Mouse (Mus musculus) kidney, adult 10 weeks (tissue): ENCODE results near the gene Rpain. TPM values are rescaled to one million over a fixed set of nuclear protein-coding genes. Genes with fewer than 3 reads are reported as not detected.

Experiments
- polyA plus RNA-seq: library from polyadenylated mRNA; stranded (reverse); fragments of 350-450 nt; fragmentation: Illumina TruSeq; extraction: RNeasy Lipid Tissue Mini Kit (QIAGEN cat#74804); gene quantifications from one replicate; pipeline ENCODE4 v1.2.3, GENCODE M21; 2014; ENCODE audit warnings: low read depth, low replicate concordance

Rpain gene
- polyA plus RNA-seq = 10.7 TPM

DNA sequence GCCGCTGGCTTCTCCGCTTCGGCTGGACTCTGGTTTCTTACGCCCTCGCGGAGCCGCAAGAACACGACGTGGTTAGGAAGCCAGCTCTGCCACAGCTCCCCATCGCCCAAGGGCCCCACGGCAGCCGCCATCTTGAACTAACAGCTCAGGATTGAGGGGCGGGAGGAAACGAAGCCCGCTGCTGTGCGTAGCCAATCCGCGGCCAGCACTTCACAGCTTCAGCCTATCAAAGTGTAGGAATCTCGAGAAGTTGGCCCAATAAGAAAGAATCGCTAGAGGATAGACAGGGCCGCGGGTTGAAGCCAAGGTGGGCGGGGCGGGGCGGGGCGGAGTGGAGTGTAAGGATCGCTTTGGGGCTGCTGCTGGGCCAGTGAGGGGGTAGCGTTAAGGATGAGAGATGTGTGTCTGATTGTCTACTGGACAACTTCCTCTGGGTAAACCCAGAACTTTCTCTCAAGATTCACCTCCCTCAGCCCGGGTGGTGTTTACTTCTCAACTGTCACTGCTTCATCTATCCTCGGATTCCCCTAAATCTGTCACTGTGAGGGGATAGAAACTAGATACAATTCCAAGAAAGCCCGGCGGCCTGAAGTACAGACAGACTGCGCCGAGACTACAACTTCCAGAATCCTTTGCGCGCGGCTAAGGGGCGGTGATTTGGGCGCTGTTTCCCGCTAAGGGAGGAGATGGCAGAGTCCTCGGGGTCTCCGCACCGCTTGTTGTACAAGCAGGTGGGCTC is at the start of gene Rpain, which contains the start of gene Nup88:
TSS of gene Rpain (plus strand) at position 393 of the 739 bp plus-strand sequence.
TSS of gene Nup88 (minus strand) at position 153 of the 739 bp plus-strand sequence.

DNA sequence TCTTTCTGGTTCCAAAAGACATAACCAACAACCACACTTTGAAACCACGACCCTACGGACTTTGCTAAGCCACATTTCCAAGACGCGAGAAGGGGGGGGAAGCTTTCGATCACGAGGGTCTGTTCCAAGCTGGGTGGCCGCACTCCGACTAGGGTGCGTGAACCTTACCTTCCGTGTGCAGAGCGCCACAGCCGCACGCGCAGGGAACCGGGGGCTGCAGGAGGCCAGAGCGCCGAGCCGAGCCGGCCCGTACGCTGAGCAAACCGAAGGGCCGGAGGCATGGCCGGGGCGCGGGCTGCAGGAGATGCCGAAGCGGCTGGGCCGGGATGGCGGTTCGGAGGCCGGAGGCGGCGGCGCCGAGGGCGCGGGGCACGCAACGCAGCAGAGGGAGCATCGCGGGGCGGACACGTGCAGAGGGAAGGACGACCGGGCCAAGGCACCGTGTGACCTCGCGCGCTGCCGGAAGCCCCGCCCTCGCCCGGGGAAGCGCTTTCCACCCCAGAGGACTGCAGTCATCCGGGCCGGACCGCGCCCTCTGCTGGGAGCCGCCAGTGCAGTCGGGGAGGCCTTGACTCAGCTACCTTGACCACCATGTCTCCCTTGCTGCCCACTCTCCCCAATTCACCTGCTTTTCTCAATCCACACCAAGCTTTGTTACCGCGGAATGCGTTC is 12.7 kb downstream of the Rpain start, which contains the start of gene C1qbp:
TSS of gene C1qbp (minus strand) at position 470 of the 672 bp plus-strand sequence.

DNA sequence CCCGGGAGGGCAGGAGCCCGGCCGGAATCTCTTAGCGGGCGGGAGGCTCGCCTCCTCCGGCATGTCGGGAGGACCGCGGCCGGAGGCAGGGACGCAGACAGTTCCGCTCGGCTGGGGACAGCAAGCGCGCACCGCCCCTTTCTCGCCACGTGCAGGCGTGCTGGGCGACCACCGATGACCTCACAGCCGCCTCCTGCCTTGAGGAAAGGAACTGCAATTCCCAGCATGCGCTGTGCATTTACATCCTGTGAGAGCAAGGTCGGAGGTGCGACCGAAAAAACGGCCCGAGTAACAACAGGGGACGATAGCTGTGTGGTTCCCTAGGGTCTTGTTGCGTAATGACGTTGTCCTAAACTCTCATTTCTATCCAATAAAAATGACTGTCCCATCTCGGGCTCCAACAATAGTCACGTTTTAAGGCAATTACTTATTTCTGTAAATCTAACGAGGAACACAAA is 34.3 kb downstream of the Rpain start, which contains the start of gene Dhx33:
TSS of gene Dhx33 (minus strand) at position 122 of the 458 bp plus-strand sequence.

DNA sequence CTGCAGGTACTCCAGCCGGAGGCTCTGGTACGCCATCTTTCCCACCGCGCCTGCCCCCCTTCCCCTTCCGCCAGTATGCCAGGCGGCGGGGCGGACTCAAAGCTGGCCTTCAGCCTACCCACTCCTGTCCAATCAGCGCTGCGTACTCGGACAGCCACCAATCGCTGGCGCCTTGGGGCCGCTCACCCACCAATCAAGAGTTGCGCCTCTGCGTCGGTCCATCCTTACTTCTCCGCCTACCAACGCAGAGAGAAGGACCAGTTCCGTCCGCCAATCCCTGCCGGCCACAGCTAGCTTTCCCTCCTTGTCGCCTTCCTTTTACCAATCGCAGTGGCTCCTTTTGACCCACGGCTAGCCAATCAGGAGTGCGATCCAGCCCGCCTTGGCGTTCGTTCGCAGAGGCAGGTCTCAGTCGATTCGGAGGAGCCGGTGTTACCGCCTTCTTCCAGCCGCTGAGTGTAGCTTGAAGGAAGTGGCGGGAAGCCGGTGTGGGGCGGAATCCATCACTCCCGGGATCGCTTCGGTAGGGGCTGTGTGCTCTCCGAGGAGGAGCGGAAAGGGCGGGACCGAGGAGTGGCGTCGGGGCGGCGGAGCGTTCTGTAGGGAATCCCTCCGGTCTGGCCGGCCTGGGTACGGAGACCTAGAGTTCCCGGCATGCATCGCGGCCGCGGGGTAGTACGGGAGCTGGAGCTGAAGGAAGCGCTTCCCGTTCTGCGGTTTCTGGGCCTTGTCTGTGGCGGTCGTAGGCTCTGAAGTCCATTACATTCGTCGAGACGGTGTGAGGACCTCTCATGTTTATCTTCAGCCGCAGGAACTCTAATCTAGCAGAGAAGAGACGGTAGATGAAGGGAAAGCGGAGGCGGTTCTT is 49.4 kb downstream of the Rpain start, which contains the start of the genes Mis12 and Derl2:
TSS of gene Mis12 (plus strand) at position 411 of the 868 bp plus-strand sequence.
TSS of gene Derl2 (minus strand) at position 641 of the 868 bp plus-strand sequence.

Other genes with a start within 250 kb of the Rpain start
- gene Zfp3, start 206.0 kb upstream of the Rpain start, polyA plus RNA-seq = 3.5 TPM
- 1.7 TPM for gene Scimp, start 157.6 kb upstream of the Rpain start, polyA plus RNA-seq
- 60.4 TPM for gene Rabep1, start 125.4 kb upstream of the Rpain start, polyA plus RNA-seq
- 112 TPM for gene Nup88, start 240 bp upstream of the Rpain start, polyA plus RNA-seq
- 218 TPM for gene C1qbp, start 12.8 kb downstream of the Rpain start, polyA plus RNA-seq
- gene Dhx33, start 34.2 kb downstream of the Rpain start, polyA plus RNA-seq = 10.2 TPM
- 32.6 TPM for gene Mis12, start 49.4 kb downstream of the Rpain start, polyA plus RNA-seq
- gene Derl2, start 49.6 kb downstream of the Rpain start, polyA plus RNA-seq = 78.4 TPM
- not detected for gene 6330403K07Rik, start 63.3 kb downstream of the Rpain start, polyA plus RNA-seq
- not detected for gene Nlrp1a, start 174.5 kb downstream of the Rpain start, polyA plus RNA-seq